Mouse (Mus musculus): ENCODE results near the gene 2900026A02Rik.
"Not testable (repeated sequence)": the region's sequence is repeated elsewhere in the genome, so short reads cannot be mapped to it uniquely, and the experiment has no call there.

Gene 2900026A02Rik

GRCm38 (mm10) chr5:113119291-113119690, 101.7 kb downstream of the 2900026A02Rik start:
- no peak for DNase-seq

- DNase-seq, result no peak
These were observed 102.3 kb downstream of the 2900026A02Rik start for GRCm38 (mm10) chr5:113118695-113119094.

- no peak for DNase-seq
These were observed 103.7 kb downstream of the 2900026A02Rik start for GRCm38 (mm10) chr5:113117361-113117760.

GRCm38 (mm10) chr5:113115896-113116295, 105.1 kb downstream of the 2900026A02Rik start:
- no peak for DNase-seq

- no peak for DNase-seq
These were observed 106.5 kb downstream of the 2900026A02Rik start for GRCm38 (mm10) chr5:113114264-113115225.

- DNase-seq, result no peak
These were observed 107.9 kb downstream of the 2900026A02Rik start for GRCm38 (mm10) chr5:113113120-113113519.

- DNase-seq, result no peak
These were observed 109.7 kb downstream of the 2900026A02Rik start for GRCm38 (mm10) chr5:113111336-113111735.

GRCm38 (mm10) chr5:113110929-113111328, 110.1 kb downstream of the 2900026A02Rik start:
- DNase-seq, result no peak

- DNase-seq, result not testable (repeated sequence)
These were observed 111.4 kb downstream of the 2900026A02Rik start for GRCm38 (mm10) chr5:113109651-113110050.

- no peak for DNase-seq
These were observed 112.8 kb downstream of the 2900026A02Rik start for GRCm38 (mm10) chr5:113108165-113108764.

GRCm38 (mm10) chr5:113107709-113108108, 113.3 kb downstream of the 2900026A02Rik start:
- no peak for DNase-seq

GRCm38 (mm10) chr5:113106594-113106993, 114.4 kb downstream of the 2900026A02Rik start:
- DNase-seq, result no peak

GRCm38 (mm10) chr5:113105481-113105880, 115.6 kb downstream of the 2900026A02Rik start:
- no peak for DNase-seq

- DNase-seq, result no peak
These were observed 116.0 kb downstream of the 2900026A02Rik start for GRCm38 (mm10) chr5:113105035-113105434.

GRCm38 (mm10) chr5:113102455-113102854, 118.6 kb downstream of the 2900026A02Rik start:
- no peak for DNase-seq

- no peak for DNase-seq
These were observed 119.6 kb downstream of the 2900026A02Rik start for GRCm38 (mm10) chr5:113101457-113101856.

- DNase-seq, result no peak
These were observed 120.6 kb downstream of the 2900026A02Rik start for GRCm38 (mm10) chr5:113100422-113100821.

- DNase-seq, result peak; percentile 98
These were observed 121.5 kb downstream of the 2900026A02Rik start for GRCm38 (mm10) chr5:113099546-113099945.

GRCm38 (mm10) chr5:113097551-113097950, 123.5 kb downstream of the 2900026A02Rik start:
- DNase-seq, result no peak

GRCm38 (mm10) chr5:113095456-113095855, 125.6 kb downstream of the 2900026A02Rik start:
- no peak for DNase-seq

GRCm38 (mm10) chr5:113092406-113092805, 128.6 kb downstream of the 2900026A02Rik start:
- DNase-seq, result no peak

- peak; percentile 59 for DNase-seq
These were observed 129.9 kb downstream of the 2900026A02Rik start for GRCm38 (mm10) chr5:113091162-113091561.

GRCm38 (mm10) chr5:113090750-113091149, 130.3 kb downstream of the 2900026A02Rik start:
- no peak for DNase-seq

All from right cerebral cortex, postnatal 4 days (tissue).